Comparison of ENCODE assay signal across 8 mouse cellular contexts in genomic region chr2:145699414-145700071, GRCm38 (mm10). TPM values are rescaled to one million over a fixed set of nuclear protein-coding genes. Genes with fewer than 3 reads are reported as not detected.
DNase-seq lines count a peak whose midpoint lies in the region; ATAC-seq and TF ChIP-seq lines count a peak whose summit lies in the region.

No protein-coding gene starts in this region.

- H3K4me2 ChIP-seq in CH12.LX (ENCODE audit: insufficient read depth, low read depth, poor library complexity, severe bottlenecking): no peak overlapping the region
- no peak overlapping the region for H3K4me2 ChIP-seq in embryonic facial prominence, embryonic 11.5 days (ENCODE audit: low read depth, low read length)
- no peak overlapping the region for H3K4me2 ChIP-seq in liver, embryonic 14.5 days (ENCODE audit: low read depth)
- H3K4me2 ChIP-seq in neural tube, embryonic 12.5 days (replicated peaks): no peak overlapping the region

- WGBS in embryonic facial prominence, embryonic 11.5 days: 33% methylated on average over 6 of the region's 6 CpGs
- WGBS in liver, embryonic 14.5 days (ENCODE audit: insufficient replicate concordance): 19% methylated on average over 6 of the region's 6 CpGs
- 31% methylated on average over 6 of the region's 6 CpGs for WGBS in neural tube, embryonic 12.5 days

- H3K27me3 ChIP-seq in CH12.LX (replicated peaks): no peaks in the 10 kb centered on the region
- H3K27me3 ChIP-seq in embryonic facial prominence, embryonic 11.5 days (ENCODE audit: control insufficient read depth, insufficient read depth, low read length): no peaks in the 10 kb centered on the region
- no peaks in the 10 kb centered on the region for H3K27me3 ChIP-seq in liver, embryonic 14.5 days (ENCODE audit: control insufficient read depth, insufficient read depth, low read length)
- no peaks in the 10 kb centered on the region for H3K27me3 ChIP-seq in neural tube, embryonic 12.5 days (replicated peaks)

- in situ Hi-C loops in CH12.LX (cut with MboI; ENCODE audit: low pct_ligation_motif_present, low pct_unique_long_range_greater_than_20kb, low sequenced_read_pairs): loop anchor here (25.0 kb wide), 1 partner anchor 688 kb away; no protein-coding TSS in a partner anchor

- H3K36me3 ChIP-seq in CH12.LX (replicated peaks in 1 of 2; ENCODE audit: control insufficient read depth in 1 of 2, insufficient read depth in 1 of 2, low read length in 1 of 2): no peaks in the 10 kb centered on the region
- H3K36me3 ChIP-seq in embryonic facial prominence, embryonic 11.5 days (replicated peaks; ENCODE audit: control insufficient read depth, insufficient read depth, low read depth, low read length): no peaks in the 10 kb centered on the region
- H3K36me3 ChIP-seq in liver, embryonic 14.5 days (replicated peaks; ENCODE audit: control insufficient read depth, insufficient read depth, low read depth): no peaks in the 10 kb centered on the region
- H3K36me3 ChIP-seq in neural tube, embryonic 12.5 days: no peaks in the 10 kb centered on the region

- no peak overlapping the region for H3K9ac ChIP-seq in CH12.LX (ENCODE audit: insufficient read depth, low read depth)
- no peak overlapping the region for H3K9ac ChIP-seq in embryonic facial prominence, embryonic 11.5 days (replicated peaks; ENCODE audit: low read length)
- H3K9ac ChIP-seq in liver, embryonic 14.5 days (replicated peaks): no peak overlapping the region
- H3K9ac ChIP-seq in neural tube, embryonic 12.5 days: no peak overlapping the region

- H3K79me2 ChIP-seq in CH12.LX (replicated peaks; ENCODE audit: control insufficient read depth, extremely low read depth, insufficient read depth, poor library complexity, severe bottlenecking): no peaks in the 10 kb centered on the region

- H3K4me3 ChIP-seq in CH12.LX (replicated peaks in 1 of 3; ENCODE audit: low read depth in 2 of 3, low read length in 2 of 3, poor library complexity in 1 of 3): no peak overlapping the region
- no peak overlapping the region for H3K4me3 ChIP-seq in embryonic facial prominence, embryonic 11.5 days (ENCODE audit: low read depth, low read length)
- no peak overlapping the region for H3K4me3 ChIP-seq in liver, embryonic 14.5 days (ENCODE audit: insufficient read depth in 1 of 2, low read depth in 2 of 2, low read length in 2 of 2)
- H3K4me3 ChIP-seq in neural tube, embryonic 12.5 days: no peak overlapping the region

- no peak overlapping the region for H3K27ac ChIP-seq in CH12.LX (ENCODE audit: insufficient read depth, low read depth)
- no peak overlapping the region for H3K27ac ChIP-seq in embryonic facial prominence, embryonic 11.5 days (replicated peaks; ENCODE audit: low read depth, low read length)
- H3K27ac ChIP-seq in liver, embryonic 14.5 days: no peak overlapping the region
- H3K27ac ChIP-seq in neural tube, embryonic 12.5 days: no peak overlapping the region

- no peak for TF ChIP-seq POLR2A in CH12.LX (IDR thresholded peaks at IDR 0.05; ENCODE audit: low read depth, low read length)

- peak; percentile 69 for DNase-seq in CH12.LX (ENCODE audit: extremely low read depth)
- DNase-seq in adrenal gland, postnatal 14 days: peak; percentile 76
- DNase-seq in embryonic facial prominence, embryonic 11.5 days (ENCODE audit: low spot score): peak; percentile 82
- DNase-seq in heart, postnatal 10 days: peak; percentile 73 to 78
- DNase-seq in kidney, postnatal 10 days: peak; percentile 71
- peak in 2 of 3 experiments; percentile 7 to 14 for DNase-seq in liver, embryonic 14.5 days (ENCODE audit: low read depth in 3 of 3, low spot score in 3 of 3)
- DNase-seq in spleen, adult 18-20 months: no peak

- H3K4me1 ChIP-seq in CH12.LX (ENCODE audit: control insufficient read depth in 1 of 2, insufficient read depth in 2 of 2): 0 out of 4 replicates have a peak, but pooled peaks cover 0 to 5% of the 10 kb centered on the region in 2 experiments
- no peaks in the 10 kb centered on the region for H3K4me1 ChIP-seq in embryonic facial prominence, embryonic 11.5 days (ENCODE audit: control insufficient read depth, insufficient read depth, low read length)
- H3K4me1 ChIP-seq in liver, embryonic 14.5 days (replicated peaks; ENCODE audit: control insufficient read depth in 2 of 2, insufficient read depth in 2 of 2, low read length in 1 of 2): no peaks in the 10 kb centered on the region
- H3K4me1 ChIP-seq in neural tube, embryonic 12.5 days: no peaks in the 10 kb centered on the region

- ATAC-seq in embryonic facial prominence, embryonic 11.5 days (replicated peaks; ENCODE audit: insufficient number of reproducible peaks, low FRiP score, low TSS enrichment, low read depth): peak; percentile 61; the same call in 1 of the 2 replicates
- no peak for ATAC-seq in liver, embryonic 14.5 days (ENCODE audit: insufficient read depth)
- peak; percentile 48; the same call in 1 of the 2 replicates for ATAC-seq in neural tube, embryonic 12.5 days (ENCODE audit: low FRiP score, low read depth)

- TF ChIP-seq EP300 in CH12.LX (IDR thresholded peaks at IDR 0.05; ENCODE audit: low read length): no peak
- TF ChIP-seq EP300 in liver, embryonic 14.5 days (IDR thresholded peaks at IDR 0.05; ENCODE audit: low read depth): no peak

- no peaks in the 10 kb centered on the region for H3K9me3 ChIP-seq in CH12.LX (replicated peaks; ENCODE audit: low read length)
- H3K9me3 ChIP-seq in embryonic facial prominence, embryonic 11.5 days (replicated peaks; ENCODE audit: control insufficient read depth, low read length): no peaks in the 10 kb centered on the region
- H3K9me3 ChIP-seq in liver, embryonic 14.5 days (ENCODE audit: control insufficient read depth, low read length): no peaks in the 10 kb centered on the region
- no peaks in the 10 kb centered on the region for H3K9me3 ChIP-seq in neural tube, embryonic 12.5 days

- peak; percentile 95 for TF ChIP-seq RAD21 in CH12.LX (IDR thresholded peaks at IDR 0.05; ENCODE audit: low read depth, low read length)

- TF ChIP-seq CTCF in CH12.LX (conservative IDR thresholded peaks at IDR 0.05 in 1 of 2, IDR thresholded peaks at IDR 0.05 in 1 of 2; ENCODE audit: low read depth in 2 of 2, low read length in 2 of 2): peak; percentile 71 to 92
- TF ChIP-seq CTCF in liver, embryonic 14.5 days (IDR thresholded peaks at IDR 0.05; ENCODE audit: low read depth): peak; percentile 65

- dilution Hi-C loops in CH12.LX (cut with MboI; ENCODE audit: extremely low pct_ligation_motif_present, extremely low pct_unique_long_range_greater_than_20kb, low sequenced_read_pairs): no loop called here

- intact Hi-C loops in heart, postnatal 10 days (cut with DNase I): loop anchor here (1.0 to 5.0 kb wide), 4 partner anchors 95 to 203 kb away; partner anchors contain the start of gene Naa20

TF ChIP-seq in CH12.LX, 34 proteins besides CTCF, POLR2A, EP300 and RAD21:
- TF ChIP-seq BHLHE40 (IDR thresholded peaks at IDR 0.05; ENCODE audit: low read depth, low read length) (no peak), GABPA (IDR thresholded peaks at IDR 0.05; ENCODE audit: insufficient replicate concordance, low read depth, low read length) (no peak), RCOR1 (conservative IDR thresholded peaks at IDR 0.05; ENCODE audit: low read depth, low read length) (no peak), NRF1 (IDR thresholded peaks at IDR 0.05; ENCODE audit: low read depth, low read length) (no peak), ELF1 (IDR thresholded peaks at IDR 0.05; ENCODE audit: low read depth, low read length) (peak; percentile 48; the same call in 1 of the 2 replicates), TCF12 (IDR thresholded peaks at IDR 0.05; ENCODE audit: low read depth, low read length) (no peak), SIN3A (IDR thresholded peaks at IDR 0.05; ENCODE audit: low read length) (no peak), ZC3H11A (IDR thresholded peaks at IDR 0.05; ENCODE audit: low read depth, low read length) (no peak; the same call in 1 of the 2 replicates), NELFE (IDR thresholded peaks at IDR 0.05; ENCODE audit: low read depth, low read length) (no peak), JUND (conservative IDR thresholded peaks at IDR 0.05; ENCODE audit: low read depth, low read length) (0 out of 2 replicates have a peak, but pooled peaks have one; percentile 15), POLR2AphosphoS2 (IDR thresholded peaks at IDR 0.05; ENCODE audit: low read depth, low read length) (no peak), ETS1 (conservative IDR thresholded peaks at IDR 0.05; ENCODE audit: low read depth, low read length) (no peak), PAX5 (IDR thresholded peaks at IDR 0.05; ENCODE audit: low read length) (no peak), JUN (IDR thresholded peaks at IDR 0.05; ENCODE audit: insufficient read depth, low read depth, low read length) (no peak), HCFC1 (IDR thresholded peaks at IDR 0.05; ENCODE audit: low read depth, low read length) (no peak), IRF4 (IDR thresholded peaks at IDR 0.05; ENCODE audit: low read depth, low read length) (no peak), USF1 (IDR thresholded peaks at IDR 0.05; ENCODE audit: low read depth, low read length) (no peak), UBTF (IDR thresholded peaks at IDR 0.05; ENCODE audit: low read depth, low read length) (no peak), CHD2 (IDR thresholded peaks at IDR 0.05; ENCODE audit: low read length) (no peak), KAT2A (IDR thresholded peaks at IDR 0.05; ENCODE audit: insufficient replicate concordance, low read length) (no peak), SMC3 (IDR thresholded peaks at IDR 0.05; ENCODE audit: low read depth, low read length) (peak; percentile 78), CHD1 (IDR thresholded peaks at IDR 0.05; ENCODE audit: low read depth, low read length) (no peak)

RNA-seq across cellular contexts. Expression of gene Rin2, which starts 24.5 kb away (rescaled TPM):
- total RNA-seq in CH12.LX (2012; rRNA removed) (0.04 and 0.08 TPM in 2 replicates), CH12.LX (2014; rRNA removed) (0.05 and 0.12 TPM in 2 replicates)
- 0.07 and 0.10 TPM in 2 replicates for polyA plus RNA-seq in CH12.LX (2012; ENCODE audit: insufficient read length, low read depth)
- 21.8 and 32.4 TPM in 2 replicates for total RNA-seq in adrenal gland, postnatal 14 days (2021)
- polyA plus RNA-seq in embryonic facial prominence, embryonic 11.5 days (2014; fragmentation: Nextera tagmentation; extraction: Ambion mirVana): 21.1 and 23.4 TPM in 2 replicates
- total RNA-seq in heart, postnatal 10 days (2021): 10 to 100 TPM; 18.5 to 29.1 TPM
- 0.67 and 1.1 TPM in 2 replicates for polyA plus RNA-seq in liver, embryonic 14.5 days (2012; rRNA removed)
- 1.7 and 1.9 TPM in 2 replicates for polyA plus RNA-seq in liver, embryonic 14.5 days (2014; fragmentation: Nextera tagmentation; extraction: Ambion mirVana)
- polyA plus RNA-seq in neural tube, embryonic 12.5 days (2016; fragmentation: Nextera tagmentation; extraction: Ambion mirVana): 16.1 and 18.1 TPM in 2 replicates

Comparison
In these comparisons a context has a peak if more than half of its experiments do, and no peak if none do; other contexts are left out.
1. DNase-seq: peak in CH12.LX (single experiment), adrenal gland, postnatal 14 days (single experiment), embryonic facial prominence, embryonic 11.5 days (single experiment), heart, postnatal 10 days (2 of 2), kidney, postnatal 10 days (single experiment) and liver, embryonic 14.5 days (2 of 3); none in spleen, adult 18-20 months (0 of 2).